Mouse (Mus musculus): ENCODE data around the gene H60b. TPM values are rescaled to one million over a fixed set of nuclear protein-coding genes. Genes with fewer than 3 reads are reported as not detected.

The H60b gene
- polyA plus RNA-seq, 1 experiment from 2014 or later = 0.39 TPM

- ATAC-seq (ENCODE audit: low read depth) (no peak), DNase-seq (ENCODE audit: low spot score) (no peak)
- Histone ChIP-seq H3K4me1 (ENCODE audit: control insufficient read depth, insufficient read depth, low read length) (no peaks in the 10 kb centered on the region), H3K4me3 (ENCODE audit: low read depth, low read length) (no peak overlapping the region), H3K9ac (ENCODE audit: low read depth, low read length) (no peak overlapping the region), H3K9me3 (ENCODE audit: control insufficient read depth, low read length) (no peaks in the 10 kb centered on the region), H3K4me2 (ENCODE audit: low read depth, low read length) (no peak overlapping the region), H3K27ac (replicated peaks; ENCODE audit: low read depth, low read length) (no peak overlapping the region), H3K36me3 (ENCODE audit: control insufficient read depth, insufficient read depth, low read length) (no peaks in the 10 kb centered on the region), H3K27me3 (replicated peaks; ENCODE audit: control insufficient read depth, insufficient read depth, low read length) (no peaks in the 10 kb centered on the region)
- 54% methylated on average over 8 of the region's 8 CpGs for WGBS
These were observed 139.5 kb downstream of the H60b start for GRCm38 (mm10) chr10:22297766-22298461.

GRCm38 (mm10) chr10:22299324-22299723 is 140.9 kb downstream of the H60b start:
- no peak overlapping the region for H3K27ac ChIP-seq (replicated peaks; ENCODE audit: low read depth, low read length)
- H3K4me1 ChIP-seq (ENCODE audit: control insufficient read depth, insufficient read depth, low read length) = no peaks in the 10 kb centered on the region
- no peak overlapping the region for H3K9ac ChIP-seq (ENCODE audit: low read depth, low read length)
- DNase-seq (ENCODE audit: low spot score) (no peak), ATAC-seq (ENCODE audit: low read depth) (no peak)
- H3K9me3 ChIP-seq (ENCODE audit: control insufficient read depth, low read length) = no peaks in the 10 kb centered on the region
- no peaks in the 10 kb centered on the region for H3K36me3 ChIP-seq (ENCODE audit: control insufficient read depth, insufficient read depth, low read length)
- no peak overlapping the region for H3K4me2 ChIP-seq (ENCODE audit: low read depth, low read length)
- WGBS = 80% methylated on average over 2 of the region's 2 CpGs
- no peak overlapping the region for H3K4me3 ChIP-seq (ENCODE audit: low read depth, low read length)
- H3K27me3 ChIP-seq (replicated peaks; ENCODE audit: control insufficient read depth, insufficient read depth, low read length) = no peaks in the 10 kb centered on the region

GRCm38 (mm10) chr10:22301641-22302040 is 143.3 kb downstream of the H60b start:
- Histone ChIP-seq H3K4me3 (ENCODE audit: low read depth, low read length) (no peak overlapping the region), H3K27ac (replicated peaks; ENCODE audit: low read depth, low read length) (no peak overlapping the region), H3K4me2 (ENCODE audit: low read depth, low read length) (no peak overlapping the region), H3K27me3 (replicated peaks; ENCODE audit: control insufficient read depth, insufficient read depth, low read length) (no peaks in the 10 kb centered on the region), H3K4me1 (ENCODE audit: control insufficient read depth, insufficient read depth, low read length) (no peaks in the 10 kb centered on the region), H3K9me3 (ENCODE audit: control insufficient read depth, low read length) (no peaks in the 10 kb centered on the region), H3K36me3 (ENCODE audit: control insufficient read depth, insufficient read depth, low read length) (no peaks in the 10 kb centered on the region), H3K9ac (ENCODE audit: low read depth, low read length) (no peak overlapping the region)
- ATAC-seq (ENCODE audit: low read depth) (no peak), DNase-seq (ENCODE audit: low spot score) (no peak)
- 84% methylated on average over 1 of the region's 1 CpGs for WGBS

GRCm38 (mm10) chr10:22302344-22303057 is 144.1 kb downstream of the H60b start:
- H3K4me3 ChIP-seq (ENCODE audit: low read depth, low read length) = no peak overlapping the region
- H3K4me2 ChIP-seq (ENCODE audit: low read depth, low read length) = no peak overlapping the region
- H3K36me3 ChIP-seq (ENCODE audit: control insufficient read depth, insufficient read depth, low read length) = no peaks in the 10 kb centered on the region
- H3K27ac ChIP-seq (replicated peaks; ENCODE audit: low read depth, low read length) = no peak overlapping the region
- H3K4me1 ChIP-seq (ENCODE audit: control insufficient read depth, insufficient read depth, low read length) = no peaks in the 10 kb centered on the region
- DNase-seq (ENCODE audit: low spot score) (no peak), ATAC-seq (ENCODE audit: low read depth) (no peak)
- no peaks in the 10 kb centered on the region for H3K9me3 ChIP-seq (ENCODE audit: control insufficient read depth, low read length)
- WGBS = 66% methylated on average over 5 of the region's 5 CpGs
- H3K27me3 ChIP-seq (replicated peaks; ENCODE audit: control insufficient read depth, insufficient read depth, low read length) = no peaks in the 10 kb centered on the region
- no peak overlapping the region for H3K9ac ChIP-seq (ENCODE audit: low read depth, low read length)

- ATAC-seq (ENCODE audit: low read depth) (no peak), DNase-seq (ENCODE audit: low spot score) (no peak)
- no peak overlapping the region for H3K4me3 ChIP-seq (ENCODE audit: low read depth, low read length)
- no peaks in the 10 kb centered on the region for H3K4me1 ChIP-seq (ENCODE audit: control insufficient read depth, insufficient read depth, low read length)
- no peak overlapping the region for H3K4me2 ChIP-seq (ENCODE audit: low read depth, low read length)
- H3K27me3 ChIP-seq (replicated peaks; ENCODE audit: control insufficient read depth, insufficient read depth, low read length) = no peaks in the 10 kb centered on the region
- H3K9ac ChIP-seq (ENCODE audit: low read depth, low read length) = no peak overlapping the region
- H3K36me3 ChIP-seq (ENCODE audit: control insufficient read depth, insufficient read depth, low read length) = no peaks in the 10 kb centered on the region
- WGBS = 88% methylated on average over 6 of the region's 6 CpGs
- H3K27ac ChIP-seq (replicated peaks; ENCODE audit: low read depth, low read length) = no peak overlapping the region
- no peaks in the 10 kb centered on the region for H3K9me3 ChIP-seq (ENCODE audit: control insufficient read depth, low read length)
These were observed 145.3 kb downstream of the H60b start for GRCm38 (mm10) chr10:22303736-22304135.

GRCm38 (mm10) chr10:22305801-22306200 is 147.4 kb downstream of the H60b start:
- Histone ChIP-seq H3K27me3 (replicated peaks; ENCODE audit: control insufficient read depth, insufficient read depth, low read length) (no peaks in the 10 kb centered on the region), H3K9me3 (ENCODE audit: control insufficient read depth, low read length) (no peaks in the 10 kb centered on the region), H3K27ac (replicated peaks; ENCODE audit: low read depth, low read length) (no peak overlapping the region), H3K36me3 (ENCODE audit: control insufficient read depth, insufficient read depth, low read length) (no peaks in the 10 kb centered on the region), H3K9ac (ENCODE audit: low read depth, low read length) (no peak overlapping the region), H3K4me1 (ENCODE audit: control insufficient read depth, insufficient read depth, low read length) (no peaks in the 10 kb centered on the region), H3K4me2 (ENCODE audit: low read depth, low read length) (no peak overlapping the region), H3K4me3 (ENCODE audit: low read depth, low read length) (no peak overlapping the region)
- WGBS = 56% methylated on average over 4 of the region's 4 CpGs
- no peak for ATAC-seq (ENCODE audit: low read depth)
- no peak for DNase-seq (ENCODE audit: low spot score)

GRCm38 (mm10) chr10:22306452-22306851 is 148.1 kb downstream of the H60b start:
- Histone ChIP-seq H3K4me1 (ENCODE audit: control insufficient read depth, insufficient read depth, low read length) (no peaks in the 10 kb centered on the region), H3K27ac (replicated peaks; ENCODE audit: low read depth, low read length) (no peak overlapping the region), H3K4me3 (ENCODE audit: low read depth, low read length) (no peak overlapping the region), H3K4me2 (ENCODE audit: low read depth, low read length) (no peak overlapping the region), H3K27me3 (replicated peaks; ENCODE audit: control insufficient read depth, insufficient read depth, low read length) (no peaks in the 10 kb centered on the region), H3K9ac (ENCODE audit: low read depth, low read length) (no peak overlapping the region), H3K36me3 (ENCODE audit: control insufficient read depth, insufficient read depth, low read length) (no peaks in the 10 kb centered on the region), H3K9me3 (ENCODE audit: control insufficient read depth, low read length) (no peaks in the 10 kb centered on the region)
- no peak for DNase-seq (ENCODE audit: low spot score)
- ATAC-seq (ENCODE audit: low read depth) = no peak
- 65% methylated on average over 4 of the region's 4 CpGs for WGBS

- Histone ChIP-seq H3K27me3 (replicated peaks; ENCODE audit: control insufficient read depth, insufficient read depth, low read length) (no peaks in the 10 kb centered on the region), H3K9ac (ENCODE audit: low read depth, low read length) (no peak overlapping the region), H3K9me3 (ENCODE audit: control insufficient read depth, low read length) (no peaks in the 10 kb centered on the region), H3K4me1 (ENCODE audit: control insufficient read depth, insufficient read depth, low read length) (no peaks in the 10 kb centered on the region), H3K27ac (replicated peaks; ENCODE audit: low read depth, low read length) (no peak overlapping the region), H3K4me3 (ENCODE audit: low read depth, low read length) (no peak overlapping the region), H3K36me3 (ENCODE audit: control insufficient read depth, insufficient read depth, low read length) (no peaks in the 10 kb centered on the region), H3K4me2 (ENCODE audit: low read depth, low read length) (no peak overlapping the region)
- 58% methylated on average over 1 of the region's 1 CpGs for WGBS
- DNase-seq (ENCODE audit: low spot score) (no peak), ATAC-seq (ENCODE audit: low read depth) (no peak)
These were observed 149.8 kb downstream of the H60b start for GRCm38 (mm10) chr10:22308221-22308620.

- Histone ChIP-seq H3K27me3 (replicated peaks; ENCODE audit: control insufficient read depth, insufficient read depth, low read length) (no peaks in the 10 kb centered on the region), H3K9me3 (ENCODE audit: control insufficient read depth, low read length) (no peaks in the 10 kb centered on the region), H3K27ac (replicated peaks; ENCODE audit: low read depth, low read length) (no peak overlapping the region), H3K4me2 (ENCODE audit: low read depth, low read length) (no peak overlapping the region), H3K9ac (ENCODE audit: low read depth, low read length) (no peak overlapping the region), H3K4me1 (ENCODE audit: control insufficient read depth, insufficient read depth, low read length) (no peaks in the 10 kb centered on the region), H3K4me3 (ENCODE audit: low read depth, low read length) (no peak overlapping the region), H3K36me3 (ENCODE audit: control insufficient read depth, insufficient read depth, low read length) (no peaks in the 10 kb centered on the region)
- DNase-seq (ENCODE audit: low spot score) (no peak), ATAC-seq (ENCODE audit: low read depth) (no peak)
- WGBS = 88% methylated on average over 2 of the region's 2 CpGs
These were observed 164.5 kb downstream of the H60b start for GRCm38 (mm10) chr10:22322858-22323257.
